Mouse (Mus musculus) thymus, adult 2 months (tissue): Measurements from ENCODE around the gene Mrc1.

Source experiments
- CTCF ChIP-seq: fragments of 200-500 bp; IDR thresholded peaks from 2 replicates; pipeline ENCODE4 v1.5.1; 2012; ENCODE audit warnings: mild to moderate bottlenecking, control low read depth, low read length, moderate library complexity, borderline replicate concordance; ENCODE audit not compliant: control insufficient read depth, poor library complexity, insufficient read depth; ENCODE audit errors: extremely low read depth
- POLR2A ChIP-seq: fragments of 200-500 bp; IDR thresholded peaks from 2 replicates; pipeline ENCODE4 v1.6.1; 2012; ENCODE audit warnings: mild to moderate bottlenecking, low read length, control low read depth, moderate library complexity; ENCODE audit not compliant: control insufficient read depth, poor library complexity, insufficient read depth; ENCODE audit errors: extremely low read depth

DNA sequence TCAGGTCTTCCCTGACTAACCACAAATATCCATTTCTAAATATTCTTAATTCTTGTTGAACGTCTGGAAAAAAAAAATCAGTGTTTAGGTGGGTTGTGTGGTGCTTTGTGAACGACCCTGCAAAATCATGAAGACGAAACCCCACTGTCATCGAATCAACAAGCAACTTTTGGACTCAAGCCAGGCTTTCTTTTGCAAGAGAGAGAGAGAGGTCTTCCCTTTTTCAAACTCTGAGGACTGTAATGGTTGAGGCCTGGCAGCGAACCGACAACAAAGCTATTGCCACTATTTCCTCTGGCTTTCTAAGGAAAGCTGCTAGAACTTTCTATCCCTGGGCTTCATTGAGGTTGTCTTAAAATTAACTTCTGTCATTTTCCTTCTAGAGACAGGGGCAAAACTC is 697 bp upstream of the Mrc1 start:
- no peak for TF ChIP-seq CTCF
- no peak for TF ChIP-seq POLR2A
